Mouse (Mus musculus) 416B (cell line): ENCODE results near the gene Crtc3.

Experiments used
- DNase-seq: peaks from one replicate; pipeline ENCODE4 v3.0.0; 2011; ENCODE audit warnings: low read depth

Gene Crtc3

DNA sequence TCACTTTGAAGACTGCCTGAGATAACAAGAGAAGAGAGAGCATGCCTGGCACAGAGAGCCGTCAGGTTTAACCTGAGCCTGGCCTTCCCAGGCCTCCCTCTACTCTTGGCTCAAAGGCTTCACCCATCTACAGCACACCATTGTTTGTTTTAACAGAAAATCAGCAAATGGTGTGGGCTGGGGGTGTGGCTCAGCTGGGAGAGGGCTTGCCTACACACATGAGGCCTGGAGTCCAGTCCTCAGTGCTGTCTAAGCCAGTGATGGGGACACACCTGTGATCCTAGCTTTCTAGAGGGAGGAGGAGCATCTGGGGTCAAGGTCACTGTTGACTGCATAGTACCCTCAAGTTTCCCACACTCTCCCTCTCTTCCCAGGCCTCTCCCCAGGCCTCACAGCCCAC is 6.0 kb downstream of the Crtc3 start:
- no peak for DNase-seq

DNA sequence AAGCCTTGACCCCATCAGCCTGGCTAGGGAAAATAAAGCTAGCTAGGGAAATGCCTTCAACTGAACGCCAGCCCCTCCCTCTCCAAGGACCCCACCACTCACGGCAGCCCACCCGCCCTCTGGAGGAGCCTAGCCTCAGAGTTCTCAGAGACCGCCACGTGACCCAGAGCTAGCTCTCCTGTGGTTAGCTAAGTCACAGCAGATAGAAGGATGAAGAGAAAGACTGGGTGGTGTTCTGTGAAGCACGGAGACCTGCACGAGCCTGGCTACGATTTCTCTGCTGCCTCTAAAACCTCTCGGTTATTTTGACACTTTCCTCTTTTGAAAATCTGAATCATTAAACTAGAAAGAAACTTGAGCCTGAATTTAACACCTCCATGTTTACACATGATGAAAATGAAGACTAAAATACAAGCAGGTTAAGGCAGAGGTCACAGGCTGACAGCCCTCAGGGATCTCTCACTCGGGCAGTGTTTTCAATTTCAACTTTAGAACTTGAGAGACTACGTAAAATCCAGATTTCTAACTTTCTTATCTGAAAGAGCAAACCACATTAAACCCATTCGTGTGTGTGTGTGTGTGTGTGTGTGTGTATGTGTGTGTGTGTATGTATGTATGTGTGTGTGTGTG is 8.3 kb downstream of the Crtc3 start:
- no peak for DNase-seq

DNA sequence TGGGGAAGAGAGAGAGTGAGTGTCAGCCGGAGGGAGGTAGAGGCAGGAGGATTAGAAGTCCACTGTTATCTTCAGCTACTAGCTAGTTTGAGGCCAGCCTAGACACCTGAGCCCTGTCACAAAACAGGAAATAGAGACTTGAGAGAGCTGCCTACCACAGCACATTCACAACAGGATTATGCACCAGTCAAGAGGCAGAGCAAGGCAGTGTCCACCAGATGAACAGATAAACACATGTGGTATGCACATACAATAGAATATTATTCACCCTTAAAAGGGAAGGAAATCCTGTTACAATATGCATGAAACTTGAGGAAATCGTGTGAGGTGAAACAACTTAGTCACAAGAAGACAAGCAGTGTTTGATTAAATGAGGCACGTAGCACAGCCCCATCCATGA is 16.4 kb downstream of the Crtc3 start:
- DNase-seq, result peak; percentile 80

DNA sequence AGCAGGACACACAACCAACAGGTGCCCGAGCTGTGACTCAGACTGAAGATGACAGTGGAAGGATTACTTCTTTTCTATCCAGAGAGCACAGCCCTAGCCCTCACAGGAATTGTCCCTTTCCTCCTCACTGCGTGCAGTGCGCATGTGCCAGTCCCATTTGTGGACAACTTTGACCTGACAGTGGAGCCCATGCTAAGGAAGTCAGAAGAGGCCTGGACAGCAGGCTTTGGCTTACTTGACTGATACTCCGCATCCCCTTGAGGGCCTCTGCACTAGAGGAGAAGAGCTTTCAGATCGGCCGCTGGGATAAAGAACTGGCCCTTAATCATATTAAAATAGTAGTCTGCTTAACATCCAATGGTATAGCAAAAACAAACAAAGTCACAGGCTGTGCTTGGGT is 17.8 kb downstream of the Crtc3 start:
- DNase-seq, result no peak

DNA sequence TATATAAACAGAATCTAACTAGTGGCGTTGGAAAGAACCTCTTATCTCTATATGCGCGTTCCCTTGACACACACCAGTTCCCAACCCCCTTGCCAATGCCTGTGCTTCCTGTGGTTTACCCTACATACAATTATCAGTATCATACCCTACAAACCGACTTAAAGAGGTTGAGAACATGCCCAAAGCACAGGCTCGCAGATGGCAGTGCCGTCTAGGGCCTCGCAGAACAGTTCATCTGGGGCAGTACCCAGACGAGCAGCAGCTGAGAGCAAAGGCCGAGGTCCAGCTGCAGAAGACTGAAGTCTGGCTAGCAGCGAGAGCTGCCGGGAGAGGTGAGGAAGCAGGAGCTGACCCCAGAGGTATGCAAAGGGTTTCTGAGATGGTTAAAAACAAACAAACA is 21.5 kb downstream of the Crtc3 start:
- DNase-seq, result peak; percentile 92

DNA sequence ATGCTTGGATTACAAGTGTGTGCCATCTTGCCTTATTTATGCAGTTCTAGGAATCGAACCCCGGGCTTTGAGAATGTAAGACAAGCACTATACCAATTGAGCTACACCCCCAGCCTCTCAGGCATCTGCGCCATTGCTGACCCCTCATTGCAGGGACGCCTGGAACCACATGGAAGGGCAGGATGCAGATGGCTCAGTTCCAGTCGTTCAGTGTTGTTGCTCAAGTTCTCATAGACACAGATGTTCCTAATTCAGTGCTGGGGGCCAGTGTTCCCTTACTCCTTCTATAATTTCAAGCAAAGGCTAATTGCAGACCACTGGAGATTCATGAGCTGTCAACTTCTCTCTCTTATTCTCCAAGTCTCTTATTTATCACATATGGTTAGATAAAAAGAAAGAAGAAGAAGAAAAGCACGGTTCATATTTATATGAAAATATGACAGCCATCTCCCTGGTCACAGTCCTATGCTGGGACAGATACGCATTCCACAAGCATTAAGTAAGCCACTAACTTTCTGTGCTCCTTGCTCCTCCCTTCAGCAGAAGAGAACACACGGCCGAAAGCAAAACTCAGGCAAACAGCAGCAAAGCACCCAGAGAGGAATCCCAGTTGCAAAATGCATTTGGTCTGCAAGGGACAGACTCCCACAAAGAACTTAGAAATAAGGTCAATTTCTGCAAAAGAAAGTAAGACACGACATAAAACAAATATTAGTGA is 22.3 kb downstream of the Crtc3 start:
- DNase-seq, result peak; percentile 39

DNA sequence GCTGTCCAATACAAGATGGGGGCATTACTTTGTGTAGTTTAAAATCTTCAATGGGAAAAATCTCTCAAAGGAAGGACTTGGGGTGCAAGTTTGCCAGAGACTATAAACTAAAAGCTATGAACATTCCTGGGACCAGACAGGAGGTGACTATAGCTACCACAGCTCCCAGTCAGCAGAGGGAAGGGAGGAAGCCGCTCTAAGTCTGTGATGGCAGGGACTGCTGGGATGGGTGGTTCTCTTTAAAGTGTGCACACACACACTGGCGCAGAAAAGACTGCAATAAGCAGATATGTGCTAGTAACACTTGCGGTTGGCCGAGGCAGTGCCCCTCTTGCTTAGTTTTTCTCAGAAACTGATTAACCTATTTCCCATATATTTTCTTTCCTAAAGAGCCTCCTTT is 27.6 kb downstream of the Crtc3 start:
- DNase-seq, result no peak

DNA sequence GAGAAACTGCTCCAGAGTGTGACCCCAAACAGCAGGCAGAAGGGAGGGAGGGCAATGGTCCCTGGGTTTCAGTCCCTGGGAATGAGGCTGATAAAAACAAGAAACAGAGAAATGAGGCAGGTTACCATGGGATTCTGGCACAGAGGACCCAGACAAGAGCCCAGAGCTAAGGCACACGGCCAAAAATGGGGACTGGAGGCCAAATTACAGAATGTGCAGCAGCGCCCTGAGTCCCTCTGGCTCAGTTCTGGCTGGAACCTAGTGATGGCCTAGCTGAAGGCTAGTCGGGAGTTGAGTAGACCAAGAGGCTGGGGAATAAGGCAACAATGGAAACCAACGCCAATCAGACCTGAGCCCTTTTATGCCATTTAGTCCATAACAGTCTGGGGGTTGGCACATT is 28.1 kb downstream of the Crtc3 start:
- DNase-seq, result no peak

DNA sequence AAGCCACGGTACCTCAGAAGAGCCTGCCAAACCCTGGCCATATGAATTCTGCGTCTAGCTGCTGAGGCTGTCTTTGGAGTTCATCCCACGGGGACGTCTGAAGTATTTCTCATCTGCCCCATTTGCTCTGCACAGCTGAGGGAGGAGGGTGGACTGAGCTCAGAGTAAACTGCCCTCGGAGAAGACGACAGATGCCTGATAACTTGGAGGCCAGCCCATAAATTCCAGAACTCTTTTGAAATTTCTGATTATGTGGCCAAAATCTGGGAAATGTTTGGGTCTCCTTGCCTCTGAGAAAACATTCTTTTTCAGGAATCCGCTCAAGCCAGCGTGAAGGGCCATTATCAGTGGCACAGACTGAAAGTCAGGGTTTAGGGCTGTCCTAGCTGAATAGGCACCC is 30.8 kb downstream of the Crtc3 start:
- no peak for DNase-seq

DNA sequence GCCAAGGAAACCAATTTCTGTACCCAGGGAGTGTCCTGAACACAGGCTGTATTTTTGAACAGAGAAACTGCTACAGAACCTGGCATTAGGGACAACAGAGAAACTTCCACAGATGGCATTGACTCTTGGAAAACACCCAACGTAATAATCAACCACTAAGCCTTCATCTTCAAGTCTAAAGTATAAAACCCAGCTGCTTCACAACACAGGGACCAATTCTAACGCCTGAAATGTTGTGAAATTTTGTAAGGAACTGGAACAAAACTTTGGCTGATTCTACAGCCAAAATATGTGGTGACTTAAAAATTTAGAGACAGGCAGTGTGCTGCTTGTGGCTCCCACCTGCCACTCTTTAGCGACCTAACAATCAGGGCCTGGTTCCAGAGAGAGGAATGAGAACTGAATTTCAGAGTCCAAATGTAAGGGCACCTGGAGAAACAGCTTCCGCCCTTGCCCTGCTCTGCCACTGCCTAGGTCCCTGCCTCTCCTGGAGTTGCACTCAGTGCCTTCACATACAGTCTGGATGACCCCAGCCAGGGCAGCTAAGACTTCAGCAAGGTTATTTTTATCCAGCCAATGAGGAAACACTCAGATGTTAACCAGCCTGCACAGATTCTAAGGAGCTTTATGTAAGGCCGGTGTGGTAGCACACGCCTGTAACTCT is 33.2 kb downstream of the Crtc3 start:
- DNase-seq, result no peak

DNA sequence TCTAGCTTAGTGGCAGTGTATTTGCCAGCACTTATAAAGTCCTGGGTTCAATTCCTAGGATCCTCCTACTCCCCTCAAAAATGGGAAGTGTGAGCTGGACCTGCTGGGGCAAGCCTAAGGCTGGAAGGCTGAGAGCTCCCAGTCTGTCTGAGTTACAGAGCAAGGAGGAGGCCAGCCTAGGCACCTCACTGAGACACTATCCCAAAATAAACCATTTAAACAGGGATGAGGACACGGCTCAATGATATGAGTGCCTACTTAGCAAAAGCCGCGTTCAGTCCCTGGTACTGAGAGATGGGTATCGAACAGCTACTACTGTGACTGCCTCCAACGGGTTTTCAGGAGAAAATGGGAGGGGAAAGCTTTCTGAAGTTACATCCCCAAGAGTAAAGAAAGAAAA is 33.8 kb downstream of the Crtc3 start:
- no peak for DNase-seq

DNA sequence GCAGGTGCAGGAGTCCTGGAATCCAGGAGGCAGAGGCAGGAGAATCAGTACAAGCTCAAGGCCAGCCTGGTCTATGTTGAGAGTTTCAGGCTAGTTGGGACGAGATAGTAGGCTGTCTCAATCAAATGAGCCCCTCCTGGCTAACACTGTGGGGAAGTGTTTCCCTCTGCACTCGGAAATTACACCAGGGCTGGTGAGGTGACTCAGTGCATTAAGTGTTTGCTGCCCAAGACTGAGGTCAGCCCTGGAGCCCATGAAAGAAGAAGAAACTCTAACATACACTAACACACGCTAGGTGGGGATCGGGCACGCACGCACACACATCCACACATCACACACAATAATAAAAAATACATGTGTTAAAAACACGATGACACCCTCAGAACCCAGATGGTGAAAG is 34.3 kb downstream of the Crtc3 start:
- DNase-seq, result peak; percentile 70

DNA sequence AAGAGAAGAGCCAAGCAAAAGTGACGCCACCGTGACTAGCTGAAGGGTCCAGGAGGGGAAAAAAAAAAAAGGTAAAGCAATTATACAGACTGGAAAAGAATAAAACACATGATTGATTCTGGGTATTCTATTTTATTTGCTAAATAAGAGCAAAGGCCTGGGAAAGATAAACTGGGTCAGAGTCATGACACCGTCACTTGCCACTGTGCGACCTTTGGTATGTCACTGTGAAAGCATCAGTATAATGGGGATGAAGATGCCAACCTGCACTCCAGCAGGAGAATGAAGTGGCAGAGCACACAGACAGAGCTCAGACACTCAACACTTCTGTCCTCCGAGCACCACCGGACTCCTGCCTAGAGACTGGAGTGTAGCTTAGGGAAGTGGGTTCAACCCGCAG is 34.7 kb downstream of the Crtc3 start:
- DNase-seq, result no peak

DNA sequence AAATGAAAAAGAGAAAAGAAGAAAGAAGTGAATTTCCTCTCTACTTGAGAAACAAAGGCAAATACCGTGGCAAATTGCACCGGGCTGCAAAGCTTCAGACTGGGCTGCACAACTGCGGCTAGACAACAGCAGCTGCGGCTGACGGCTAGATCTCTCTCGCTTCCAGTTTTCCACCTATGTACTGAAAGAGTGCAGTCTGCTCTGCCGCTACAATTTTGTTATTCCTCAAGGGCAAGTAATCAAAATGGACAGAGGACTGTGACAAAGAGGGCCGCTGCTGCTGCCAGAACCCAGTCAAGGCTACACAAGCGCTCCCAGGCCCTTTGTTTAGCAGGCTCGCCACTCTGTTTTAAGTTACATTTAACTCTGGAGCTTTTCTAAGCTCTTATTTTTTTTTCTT is 35.6 kb downstream of the Crtc3 start:
- DNase-seq, result no peak

DNA sequence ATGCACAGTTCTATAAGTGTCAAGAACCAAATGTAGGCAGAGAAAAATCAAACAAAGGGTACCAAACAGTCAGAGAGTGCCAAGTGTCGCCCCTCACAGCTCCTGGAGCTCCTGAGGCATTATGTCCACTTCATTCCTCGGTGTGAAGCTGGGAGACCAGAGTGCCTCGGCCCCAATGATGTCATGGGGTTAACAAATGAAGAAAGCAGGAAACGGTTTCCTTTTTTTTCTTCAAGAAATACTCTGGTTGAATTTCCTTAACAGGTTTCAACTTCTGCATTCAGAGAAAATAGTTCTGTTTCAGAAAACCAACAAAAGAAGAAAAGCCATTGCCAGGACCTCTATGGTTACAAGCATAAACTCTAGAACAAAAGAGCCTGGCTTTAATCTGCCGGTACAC is 36.4 kb downstream of the Crtc3 start:
- DNase-seq, result no peak

DNA sequence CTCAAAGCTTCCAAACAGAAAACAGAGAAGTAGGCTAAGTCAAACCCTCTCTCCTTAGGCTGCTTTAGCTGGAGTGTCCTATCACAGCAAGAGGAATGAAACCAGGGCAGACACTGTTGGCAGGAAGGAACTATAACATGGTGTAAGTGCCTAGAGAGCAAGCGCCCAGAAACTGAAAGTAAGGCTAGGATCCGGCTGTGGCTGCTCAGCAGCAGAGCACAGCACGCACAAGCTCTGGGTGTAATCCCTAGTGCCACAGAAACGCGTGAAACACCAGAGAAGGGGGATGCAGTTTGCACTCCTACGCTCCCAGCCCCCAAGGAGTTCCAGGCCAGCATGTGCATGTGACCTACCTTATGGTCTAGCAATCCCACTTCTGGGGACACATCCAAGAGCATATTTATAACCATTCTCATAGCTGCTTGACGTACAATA is 41.2 kb downstream of the Crtc3 start:
- DNase-seq, result peak; percentile 82

DNA sequence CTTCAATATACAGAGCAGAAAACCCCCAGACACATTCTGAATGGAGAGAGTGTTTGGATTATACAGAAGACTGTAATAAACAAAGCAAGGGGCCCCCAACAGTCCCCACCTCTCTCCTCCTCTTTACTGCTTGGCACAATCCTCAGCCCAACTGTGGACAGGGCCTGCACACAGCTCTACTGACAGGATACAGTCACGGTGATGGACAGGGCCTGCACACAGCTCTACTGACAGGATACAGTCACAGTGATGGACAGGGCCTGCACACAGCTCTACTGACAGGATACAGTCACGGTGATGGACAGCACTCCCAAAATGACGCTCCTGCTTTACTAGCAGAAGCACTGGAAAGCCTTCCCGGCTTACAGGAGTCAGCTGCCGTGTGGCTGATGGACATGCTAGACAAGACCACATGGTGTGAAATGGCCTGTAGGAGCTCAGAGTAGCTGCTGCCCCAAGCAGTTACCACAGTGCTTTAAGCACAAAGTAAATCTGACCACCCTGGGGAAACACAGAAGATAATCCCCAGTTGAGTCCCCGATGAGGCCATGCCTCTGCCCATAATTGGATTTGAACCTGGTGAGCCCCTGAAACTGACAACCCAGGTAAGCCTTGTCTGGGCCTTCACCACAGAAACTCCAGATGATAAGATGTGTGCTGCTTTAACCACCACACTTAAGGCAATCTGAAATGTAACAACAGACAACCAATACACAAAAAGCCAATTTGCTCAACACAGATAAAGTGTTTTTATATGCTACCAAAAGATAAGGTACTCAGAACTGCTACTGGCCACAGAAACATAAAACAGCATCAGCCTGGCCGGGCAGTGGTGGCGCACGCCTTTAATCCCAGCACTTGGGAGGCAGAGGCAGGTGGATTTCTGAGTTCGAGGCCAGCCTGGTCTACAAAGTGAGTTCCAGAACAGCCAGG is 42.3 kb downstream of the Crtc3 start:
- no peak for DNase-seq

DNA sequence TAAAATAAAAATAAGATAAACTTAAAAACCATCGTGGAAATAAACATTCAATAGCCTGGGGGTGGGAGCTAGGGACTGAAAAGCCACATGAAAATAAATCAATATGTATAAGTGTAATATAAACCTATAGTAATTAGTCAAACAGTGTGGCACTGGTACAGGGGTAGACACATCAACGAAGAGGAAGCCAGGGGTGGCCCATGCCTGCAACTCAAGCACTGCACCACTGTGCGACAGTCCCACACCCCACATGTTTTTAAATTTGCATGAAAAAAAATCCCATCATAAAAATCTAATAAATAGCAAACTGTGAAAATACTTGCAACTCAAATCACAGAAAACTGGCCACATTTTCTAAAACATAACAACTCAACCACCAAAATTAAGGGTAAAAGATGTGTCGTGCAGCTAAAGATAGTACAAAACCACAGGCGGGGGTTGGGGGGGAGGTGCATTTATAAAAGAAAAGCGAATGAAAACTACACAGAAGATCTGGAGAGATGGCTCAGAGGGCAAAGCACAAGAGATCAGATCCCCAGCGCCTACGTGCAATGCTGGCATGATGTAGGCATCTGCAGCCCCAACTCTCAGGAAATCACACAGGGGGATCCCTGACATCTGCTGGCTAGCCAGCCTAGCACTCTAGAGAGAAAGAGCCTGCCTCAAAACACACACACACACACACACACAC is 45.6 kb downstream of the Crtc3 start:
- peak; percentile 49 for DNase-seq

DNA sequence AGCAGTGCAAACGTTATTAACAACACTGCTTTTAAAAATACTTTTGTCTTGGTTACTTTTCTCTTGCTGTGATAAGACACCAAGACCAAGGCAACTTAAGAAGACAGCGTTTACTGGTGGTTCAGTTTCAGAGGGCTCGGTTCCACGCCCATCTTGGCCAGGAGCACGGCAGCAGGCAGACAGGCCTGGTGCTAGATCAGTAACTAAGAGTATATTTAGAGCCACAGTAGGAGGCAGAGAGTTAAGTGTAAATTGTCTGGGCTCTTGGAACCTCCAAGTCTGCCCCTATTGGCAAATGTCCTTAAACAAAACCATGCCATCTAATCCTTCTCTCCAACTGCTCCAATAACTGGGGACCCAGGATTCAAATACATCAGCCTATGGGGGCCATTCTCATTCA is 46.1 kb downstream of the Crtc3 start:
- no peak for DNase-seq

DNA sequence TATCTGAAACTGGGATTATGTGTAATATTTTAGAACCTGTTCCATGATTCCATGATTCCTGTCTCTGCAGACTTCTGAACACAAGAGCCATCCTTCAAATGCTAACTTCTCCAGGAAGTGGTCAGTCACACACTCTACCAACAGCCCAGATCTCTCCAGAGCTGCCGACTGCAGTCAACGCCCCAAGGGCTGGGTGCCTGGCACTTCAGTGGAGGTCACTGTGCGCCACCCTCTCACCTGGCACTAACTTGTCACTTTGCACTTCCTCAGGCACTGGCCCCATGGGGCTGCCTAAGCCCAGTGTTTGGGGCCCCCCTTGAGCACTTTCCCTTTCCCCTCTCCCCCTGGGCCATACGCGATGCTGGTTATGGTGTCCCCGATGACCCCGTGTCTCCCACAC is 46.8 kb downstream of the Crtc3 start:
- peak; percentile 55 for DNase-seq

DNA sequence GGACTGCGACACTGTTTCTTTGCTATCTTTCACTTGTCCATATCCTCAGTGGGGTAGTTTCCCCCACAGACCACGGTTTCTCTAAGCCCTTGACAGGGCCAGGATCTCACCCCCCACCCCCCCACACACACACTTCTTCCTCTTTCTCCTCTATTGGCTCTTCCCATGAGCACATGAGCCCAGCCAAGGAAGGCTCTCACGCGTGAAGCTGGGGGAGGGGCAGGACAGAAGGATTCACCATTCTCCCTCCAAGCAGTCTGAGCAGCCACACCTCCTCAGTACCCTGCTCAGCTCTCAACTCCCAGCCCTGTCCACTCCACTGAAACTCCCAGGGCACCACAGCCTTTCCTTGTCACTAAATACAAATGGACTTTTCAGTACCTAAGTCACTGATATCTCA is 47.2 kb downstream of the Crtc3 start:
- peak; percentile 71 for DNase-seq

DNA sequence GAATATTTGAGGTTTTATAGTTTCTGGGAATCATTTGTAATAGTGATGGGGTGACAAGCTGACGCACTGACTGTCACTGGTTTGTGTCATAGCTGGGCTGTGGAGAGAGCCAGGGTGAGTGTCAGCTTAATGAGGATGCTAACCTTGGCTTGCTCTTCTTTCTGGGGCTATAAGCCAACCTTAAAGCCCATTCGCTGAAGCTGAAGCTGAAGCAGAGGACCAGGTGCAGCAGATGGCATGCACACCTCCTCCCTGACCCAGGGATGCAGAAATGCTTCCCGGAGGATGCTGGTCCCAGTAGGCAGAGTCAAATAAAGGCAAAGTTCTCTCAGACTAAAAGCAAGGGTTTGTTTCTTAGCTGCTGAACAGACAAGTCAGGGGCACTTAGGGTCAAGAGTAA is 48.7 kb downstream of the Crtc3 start:
- no peak for DNase-seq
